Mouse (Mus musculus): Measurements from ENCODE around the gene Ccn5. TPM values are rescaled to one million over a fixed set of nuclear protein-coding genes. Genes with fewer than 3 reads are reported as not detected.
A peak's percentile ranks its signal among the peaks of the same experiment; 100 is the strongest.

The Ccn5 gene
- polyA plus RNA-seq, 1 experiment from 2014 or later: 1.4 TPM

GRCm38 (mm10) chr2:163803838-163804237 lies 16.8 kb upstream of the Ccn5 start:
- Histone ChIP-seq H3K4me1 (peaks cover 8% of the 10 kb centered on the region), H3K9me3 (replicated peaks) (no peaks in the 10 kb centered on the region), H3K9ac (no peak overlapping the region), H3K4me2 (replicated peaks) (no peak overlapping the region), H3K27ac (replicated peaks) (no peak overlapping the region), H3K27me3 (no peaks in the 10 kb centered on the region), H3K36me3 (no peaks in the 10 kb centered on the region), H3K4me3 (replicated peaks) (no peak overlapping the region)
- WGBS: 71% methylated on average over 5 of the region's 5 CpGs
- ATAC-seq (ENCODE audit: insufficient number of reproducible peaks, low FRiP score, low TSS enrichment, low read depth): no peak

DNA sequence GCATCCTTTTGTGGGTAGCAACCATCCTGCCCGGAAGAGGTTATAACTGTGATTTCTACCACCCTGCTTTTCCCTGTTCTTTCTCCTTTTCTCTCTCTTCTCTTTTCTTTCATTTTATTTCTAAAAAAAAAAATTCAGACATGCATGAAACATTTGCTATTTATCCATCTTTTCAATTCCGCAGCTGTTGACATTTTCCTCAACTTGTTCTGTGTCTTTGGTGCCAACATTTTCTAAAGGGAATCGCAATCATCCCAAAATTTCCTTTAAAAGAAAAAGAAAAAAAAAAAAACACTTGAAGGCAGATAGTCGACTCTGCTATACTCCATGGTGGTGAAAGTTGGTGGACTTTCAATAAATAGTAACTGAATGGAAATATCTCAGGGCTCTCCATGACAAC lies 11.5 kb upstream of the Ccn5 start:
- Histone ChIP-seq H3K27me3 (no peaks in the 10 kb centered on the region), H3K4me1 (peaks cover 15% of the 10 kb centered on the region; the same call in 1 of the 2 replicates), H3K9ac (no peak overlapping the region), H3K4me3 (replicated peaks) (no peak overlapping the region), H3K9me3 (replicated peaks) (no peaks in the 10 kb centered on the region), H3K36me3 (no peaks in the 10 kb centered on the region), H3K27ac (replicated peaks) (no peak overlapping the region), H3K4me2 (replicated peaks) (no peak overlapping the region)
- WGBS: 76% methylated on average over 4 of the region's 4 CpGs
- ATAC-seq (ENCODE audit: insufficient number of reproducible peaks, low FRiP score, low TSS enrichment, low read depth): no peak

DNA sequence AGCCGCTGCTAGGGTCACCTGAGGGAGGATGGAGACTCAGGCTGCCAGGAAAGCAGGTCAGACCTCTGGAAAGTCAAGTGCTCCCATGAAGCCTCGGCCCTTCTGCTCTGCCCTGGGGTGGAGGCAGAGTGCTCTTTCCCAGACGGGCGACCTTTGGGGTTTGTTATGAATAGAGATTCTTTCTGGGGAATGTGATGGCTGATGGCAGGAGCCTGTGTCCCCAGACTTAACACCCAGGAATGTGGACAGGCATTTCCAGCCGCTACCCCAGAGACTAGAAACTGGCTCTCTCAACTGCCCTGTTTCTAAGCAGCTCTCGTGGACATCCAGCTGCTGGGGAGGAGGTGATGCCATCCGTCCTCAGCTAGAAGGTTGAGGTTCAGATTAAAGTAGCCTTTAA lies 11.0 kb upstream of the Ccn5 start:
- H3K9me3 ChIP-seq (replicated peaks): no peaks in the 10 kb centered on the region
- no peaks in the 10 kb centered on the region for H3K36me3 ChIP-seq
- H3K9ac ChIP-seq: no peak overlapping the region
- H3K4me2 ChIP-seq (replicated peaks): no peak overlapping the region
- WGBS: 56% methylated on average over 7 of the region's 7 CpGs
- no peak overlapping the region for H3K27ac ChIP-seq (replicated peaks)
- no peaks in the 10 kb centered on the region for H3K27me3 ChIP-seq
- peaks cover 15% of the 10 kb centered on the region; the same call in 1 of the 2 replicates for H3K4me1 ChIP-seq
- no peak for ATAC-seq (ENCODE audit: insufficient number of reproducible peaks, low FRiP score, low TSS enrichment, low read depth)
- H3K4me3 ChIP-seq (replicated peaks): no peak overlapping the region

- H3K36me3 ChIP-seq: no peaks in the 10 kb centered on the region
- H3K9me3 ChIP-seq (replicated peaks): no peaks in the 10 kb centered on the region
- H3K27me3 ChIP-seq: no peaks in the 10 kb centered on the region
- no peak overlapping the region for H3K4me2 ChIP-seq (replicated peaks)
- 46% methylated on average over 5 of the region's 5 CpGs for WGBS
- H3K4me1 ChIP-seq: peaks cover 15% of the 10 kb centered on the region; the same call in 1 of the 2 replicates
- ATAC-seq (ENCODE audit: insufficient number of reproducible peaks, low FRiP score, low TSS enrichment, low read depth): peak; percentile 70; the same call in 1 of the 2 replicates
- H3K4me3 ChIP-seq (replicated peaks): no peak overlapping the region
- no peak overlapping the region for H3K27ac ChIP-seq (replicated peaks)
- no peak overlapping the region for H3K9ac ChIP-seq
These were observed 7.6 kb upstream of the Ccn5 start for GRCm38 (mm10) chr2:163813077-163813476.

DNA sequence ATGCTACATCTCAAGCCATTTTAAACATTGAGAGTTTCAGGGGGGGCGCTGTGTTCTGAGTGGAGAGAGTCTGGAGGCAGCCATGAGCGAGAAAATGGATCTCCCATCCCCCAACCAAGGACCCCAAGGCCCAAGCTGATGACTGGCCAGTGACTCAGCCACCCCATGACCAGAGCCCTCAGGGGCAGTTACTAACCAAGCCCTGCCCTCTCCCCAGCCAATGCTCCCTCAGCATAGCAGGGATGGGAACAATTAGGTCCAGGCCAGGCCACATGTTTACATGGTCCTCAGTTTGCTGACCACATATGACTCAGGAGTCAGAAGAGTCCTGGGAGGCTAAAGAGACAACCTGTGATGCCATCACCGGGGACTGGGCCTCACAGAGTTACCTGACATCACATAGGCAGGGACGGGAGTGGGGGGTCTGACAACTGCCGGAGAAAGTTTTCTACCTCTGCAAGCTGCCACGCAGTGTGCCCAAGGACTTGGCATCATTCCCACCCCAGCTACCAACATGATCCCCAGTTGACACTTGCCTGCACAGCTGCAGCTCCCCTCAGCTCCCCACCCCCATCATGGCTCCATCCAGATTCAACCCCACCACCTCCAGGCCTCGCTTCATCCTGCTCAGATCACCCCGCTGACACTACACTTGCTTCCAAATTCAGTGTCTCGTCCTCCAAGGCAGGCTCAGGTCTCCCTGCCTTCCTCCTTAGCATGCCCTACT lies 5.8 kb upstream of the Ccn5 start:
- H3K4me1 ChIP-seq: peaks cover 15% of the 10 kb centered on the region; the same call in 1 of the 2 replicates
- no peaks in the 10 kb centered on the region for H3K27me3 ChIP-seq
- WGBS: 70% methylated on average over 9 of the region's 9 CpGs
- ATAC-seq (ENCODE audit: insufficient number of reproducible peaks, low FRiP score, low TSS enrichment, low read depth): no peak
- no peak overlapping the region for H3K27ac ChIP-seq (replicated peaks)
- no peak overlapping the region for H3K9ac ChIP-seq
- H3K36me3 ChIP-seq: no peaks in the 10 kb centered on the region
- no peak overlapping the region for H3K4me2 ChIP-seq (replicated peaks)
- H3K4me3 ChIP-seq (replicated peaks): no peak overlapping the region
- H3K9me3 ChIP-seq (replicated peaks): no peaks in the 10 kb centered on the region

- H3K36me3 ChIP-seq: no peaks in the 10 kb centered on the region
- H3K4me3 ChIP-seq (replicated peaks): 0 out of 2 replicates have a peak overlapping the region, but pooled peaks have one; percentile 8
- 8% methylated on average over 4 of the region's 4 CpGs for WGBS
- H3K9ac ChIP-seq: no peak overlapping the region
- peaks cover 23% of the 10 kb centered on the region for H3K4me1 ChIP-seq
- H3K4me2 ChIP-seq (replicated peaks): peak overlapping the region; percentile 32
- H3K9me3 ChIP-seq (replicated peaks): no peaks in the 10 kb centered on the region
- H3K27ac ChIP-seq (replicated peaks): 0 out of 2 replicates have a peak overlapping the region, but pooled peaks have one; percentile 17
- ATAC-seq (ENCODE audit: insufficient number of reproducible peaks, low FRiP score, low TSS enrichment, low read depth): no peak
- H3K27me3 ChIP-seq: no peaks in the 10 kb centered on the region
These were observed 2.6 kb downstream of the Ccn5 start for GRCm38 (mm10) chr2:163823248-163823647.

GRCm38 (mm10) chr2:163823771-163824170 lies 3.1 kb downstream of the Ccn5 start:
- no peaks in the 10 kb centered on the region for H3K36me3 ChIP-seq
- H3K4me2 ChIP-seq (replicated peaks): peak overlapping the region; percentile 32
- ATAC-seq (ENCODE audit: insufficient number of reproducible peaks, low FRiP score, low TSS enrichment, low read depth): 0 out of 2 replicates have a peak, but pooled peaks have one; percentile 18
- H3K4me3 ChIP-seq (replicated peaks): 0 out of 2 replicates have a peak overlapping the region, but pooled peaks have one; percentile 8
- H3K27ac ChIP-seq (replicated peaks): 0 out of 2 replicates have a peak overlapping the region, but pooled peaks have one; percentile 17
- 23% methylated on average over 11 of the region's 11 CpGs for WGBS
- no peaks in the 10 kb centered on the region for H3K9me3 ChIP-seq (replicated peaks)
- peaks cover 23% of the 10 kb centered on the region for H3K4me1 ChIP-seq
- H3K27me3 ChIP-seq: no peaks in the 10 kb centered on the region
- H3K9ac ChIP-seq: no peak overlapping the region

DNA sequence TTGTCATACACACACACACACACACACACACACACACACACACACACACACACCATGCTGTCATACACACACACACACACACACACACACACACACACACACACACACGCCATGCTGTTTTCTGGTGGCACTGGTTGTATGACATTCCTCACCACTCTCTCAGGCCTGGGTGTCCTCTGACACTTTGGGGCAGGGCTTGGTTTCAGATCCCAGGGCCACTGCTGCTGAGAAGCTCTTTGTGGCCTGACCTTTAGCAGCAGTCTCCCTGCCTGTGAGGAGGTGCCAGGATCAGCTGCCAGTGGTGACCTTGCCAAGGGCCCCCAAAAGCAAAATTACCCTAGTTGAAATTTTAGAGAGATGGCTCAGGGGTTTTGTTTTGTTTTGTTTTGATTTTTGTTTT lies 5.2 kb downstream of the Ccn5 start:
- 69% methylated on average over 1 of the region's 1 CpGs for WGBS
- H3K27me3 ChIP-seq: no peaks in the 10 kb centered on the region
- no peak overlapping the region for H3K4me2 ChIP-seq (replicated peaks)
- H3K4me3 ChIP-seq (replicated peaks): no peak overlapping the region
- H3K27ac ChIP-seq (replicated peaks): no peak overlapping the region
- ATAC-seq (ENCODE audit: insufficient number of reproducible peaks, low FRiP score, low TSS enrichment, low read depth): no peak
- H3K9me3 ChIP-seq (replicated peaks): no peaks in the 10 kb centered on the region
- H3K4me1 ChIP-seq: peaks cover 17% of the 10 kb centered on the region
- H3K9ac ChIP-seq: no peak overlapping the region
- H3K36me3 ChIP-seq: no peaks in the 10 kb centered on the region

- peaks cover 14% of the 10 kb centered on the region for H3K4me1 ChIP-seq
- H3K9ac ChIP-seq: no peak overlapping the region
- no peak overlapping the region for H3K4me2 ChIP-seq (replicated peaks)
- H3K36me3 ChIP-seq: no peaks in the 10 kb centered on the region
- H3K9me3 ChIP-seq (replicated peaks): no peaks in the 10 kb centered on the region
- no peak for ATAC-seq (ENCODE audit: insufficient number of reproducible peaks, low FRiP score, low TSS enrichment, low read depth)
- WGBS: 62% methylated on average over 5 of the region's 5 CpGs
- H3K27me3 ChIP-seq: no peaks in the 10 kb centered on the region
- no peak overlapping the region for H3K4me3 ChIP-seq (replicated peaks)
- H3K27ac ChIP-seq (replicated peaks): no peak overlapping the region
These were observed 5.8 kb downstream of the Ccn5 start for GRCm38 (mm10) chr2:163826494-163826893.

DNA sequence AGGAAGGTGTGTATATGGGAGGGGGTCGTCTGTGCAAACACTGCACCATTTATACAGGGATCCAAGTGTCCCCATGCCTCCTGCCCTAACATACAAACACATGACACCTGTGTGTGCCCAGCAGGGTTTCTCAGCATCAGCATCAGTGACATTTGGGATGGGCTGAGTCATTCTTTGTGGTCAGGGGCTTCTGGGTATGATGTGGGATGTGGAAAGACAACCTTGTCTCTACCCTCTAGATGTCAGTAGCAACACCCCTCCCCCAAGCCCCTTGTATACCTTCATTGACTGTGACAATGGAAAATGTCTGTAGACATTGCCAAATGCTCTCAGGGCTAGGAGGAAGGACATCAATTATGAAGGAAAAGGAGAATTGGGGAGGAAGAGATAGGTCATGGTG lies 10.5 kb downstream of the Ccn5 start:
- Histone ChIP-seq H3K4me3 (replicated peaks) (no peak overlapping the region), H3K4me2 (replicated peaks) (no peak overlapping the region), H3K27ac (replicated peaks) (no peak overlapping the region), H3K4me1 (peaks cover 6% of the 10 kb centered on the region; the same call in 1 of the 2 replicates), H3K9me3 (replicated peaks) (no peaks in the 10 kb centered on the region), H3K36me3 (no peaks in the 10 kb centered on the region), H3K27me3 (no peaks in the 10 kb centered on the region), H3K9ac (no peak overlapping the region)
- no peak for ATAC-seq (ENCODE audit: insufficient number of reproducible peaks, low FRiP score, low TSS enrichment, low read depth)
- WGBS: 45% methylated on average over 1 of the region's 1 CpGs

DNA sequence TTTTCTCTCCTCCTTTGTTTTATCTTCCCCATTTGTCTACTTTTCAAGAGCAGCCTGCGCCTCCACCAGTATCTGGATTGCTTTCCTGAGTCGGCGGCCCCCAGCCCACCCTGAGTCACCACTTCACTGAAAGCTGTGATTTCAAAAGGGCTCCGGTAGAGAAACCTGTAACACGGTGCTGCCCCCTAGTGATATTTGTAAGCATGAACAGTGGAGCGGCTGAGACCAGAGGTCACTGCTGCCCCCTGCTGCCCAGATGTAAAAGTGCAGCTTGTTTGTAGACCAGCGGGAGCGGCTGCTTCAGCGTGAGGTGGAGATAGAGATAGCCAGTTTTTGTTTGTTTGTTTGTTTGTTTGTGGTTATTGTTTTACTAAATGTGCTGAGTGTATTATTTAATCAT lies 17.4 kb downstream of the Ccn5 start:
- 24% methylated on average over 9 of the region's 9 CpGs for WGBS
- Histone ChIP-seq H3K27ac (replicated peaks) (no peak overlapping the region), H3K4me3 (replicated peaks) (no peak overlapping the region), H3K4me2 (replicated peaks) (no peak overlapping the region), H3K4me1 (no peaks in the 10 kb centered on the region), H3K27me3 (no peaks in the 10 kb centered on the region), H3K36me3 (no peaks in the 10 kb centered on the region), H3K9me3 (replicated peaks) (no peaks in the 10 kb centered on the region), H3K9ac (no peak overlapping the region)
- ATAC-seq (ENCODE audit: insufficient number of reproducible peaks, low FRiP score, low TSS enrichment, low read depth): no peak

DNA sequence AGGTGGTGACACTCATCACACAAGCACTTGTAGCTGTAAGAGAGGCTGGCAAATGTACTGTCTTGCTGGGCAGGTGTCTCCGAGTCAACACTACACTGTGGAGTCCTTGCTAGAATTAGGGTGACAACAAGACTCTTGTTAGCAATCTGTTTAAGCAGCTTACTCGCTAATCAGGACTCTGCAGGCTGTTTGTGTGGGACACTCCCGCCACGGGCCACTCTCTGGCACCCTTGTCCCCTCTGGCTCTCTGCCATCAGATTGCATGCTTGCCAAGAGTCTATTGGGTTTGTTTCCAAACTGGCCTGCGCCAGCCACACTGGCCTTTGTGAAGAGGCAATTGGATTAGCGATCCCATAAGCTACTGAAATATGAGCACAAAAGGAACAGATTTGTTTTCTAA lies 18.9 kb downstream of the Ccn5 start:
- 57% methylated on average over 6 of the region's 6 CpGs for WGBS
- H3K27ac ChIP-seq (replicated peaks): no peak overlapping the region
- no peak; the same call in 1 of the 2 replicates for ATAC-seq (ENCODE audit: insufficient number of reproducible peaks, low FRiP score, low TSS enrichment, low read depth)

More for the DNA sequence above, 18.9 kb downstream of the Ccn5 start:
- H3K27me3 ChIP-seq: no peaks in the 10 kb centered on the region
- H3K9ac ChIP-seq: no peak overlapping the region
- H3K4me3 ChIP-seq (replicated peaks): no peak overlapping the region
- H3K4me1 ChIP-seq: no peaks in the 10 kb centered on the region
- H3K4me2 ChIP-seq (replicated peaks): no peak overlapping the region
- no peaks in the 10 kb centered on the region for H3K36me3 ChIP-seq
- H3K9me3 ChIP-seq (replicated peaks): no peaks in the 10 kb centered on the region

Data from embryonic facial prominence, embryonic 15.5 days (tissue).